In genomic region chr17:87329144-87329700, GRCm38 (mm10) we compare ENCODE assay signal across 19 mouse cellular contexts.
"Had no signal": no experiment of that assay in that cellular context is flagged by ENCODE, and none has a peak within 500 bp of the region (broad histone marks: within the 10 kb centered on the region; RNA-seq: fewer than 3 reads in every experiment).

No protein-coding gene starts in this region.

- H3K27ac ChIP-seq: kidney, embryonic 15.5 days; limb, embryonic 12.5 days; limb, embryonic 15.5 days; liver, embryonic 14.5 days; macrophage; midbrain, embryonic 12.5 days; neural tube, embryonic 12.5 days had no signal

- H3K27me3 ChIP-seq: limb, embryonic 15.5 days; midbrain, embryonic 15.5 days; neural tube, embryonic 12.5 days; neural tube, embryonic 15.5 days had no signal

- H3K4me3 ChIP-seq: kidney, embryonic 15.5 days; limb, embryonic 12.5 days; limb, embryonic 15.5 days; midbrain, embryonic 12.5 days; midbrain, embryonic 15.5 days; neural tube, embryonic 12.5 days; neural tube, embryonic 15.5 days had no signal

- DNase-seq: kidney, adult 8-10 months; kidney, postnatal 10 days; kidney, postnatal 36 days; left cerebral cortex, postnatal 4 days; liver, postnatal 0 days; lung, embryonic 14.5 days; retina, postnatal 1 day; right cerebral cortex, postnatal 25 days; thymus, adult 18-20 months; thymus, postnatal 36 days had no signal
